Mouse (Mus musculus) liver (tissue): ENCODE results near the gene Pknox1.

Experiments used
- DNase-seq: peaks from one replicate; pipeline ENCODE4 v3.0.0-alpha.2; 2020; ENCODE audit warnings: mixed read lengths

Pknox1 gene

GRCm38 (mm10) chr17:31556253-31556652 is 8.3 kb upstream of the Pknox1 start:
- no peak for DNase-seq

GRCm38 (mm10) chr17:31557124-31557880 is 7.2 kb upstream of the Pknox1 start:
- DNase-seq: no peak

- no peak for DNase-seq
Measured at GRCm38 (mm10) chr17:31557947-31558542, 6.5 kb upstream of the Pknox1 start.

GRCm38 (mm10) chr17:31559021-31559789 is 5.3 kb upstream of the Pknox1 start:
- no peak for DNase-seq

DNA sequence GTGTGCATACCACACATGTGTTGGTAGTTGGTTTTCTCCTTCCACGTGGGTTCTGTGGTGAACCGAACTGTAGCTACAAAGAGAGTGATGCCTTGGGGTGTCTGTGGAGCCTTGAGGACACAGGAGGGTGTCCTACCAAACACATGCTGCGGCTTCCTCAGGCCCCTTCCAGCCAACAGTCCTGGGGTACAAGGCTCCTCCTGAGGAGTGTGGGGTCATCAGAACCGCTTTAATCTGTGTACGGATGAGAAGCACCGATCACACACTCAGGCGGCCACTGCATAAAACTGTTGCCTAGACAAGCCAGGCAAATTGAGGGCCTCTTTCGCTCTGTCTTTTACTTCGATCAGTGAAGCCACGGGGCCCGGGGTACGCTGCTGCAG is 911 bp upstream of the Pknox1 start:
- peak; percentile 56 for DNase-seq

- no peak for DNase-seq
Measured at GRCm38 (mm10) chr17:31564858-31565140, 265 bp downstream of the Pknox1 start.

DNA sequence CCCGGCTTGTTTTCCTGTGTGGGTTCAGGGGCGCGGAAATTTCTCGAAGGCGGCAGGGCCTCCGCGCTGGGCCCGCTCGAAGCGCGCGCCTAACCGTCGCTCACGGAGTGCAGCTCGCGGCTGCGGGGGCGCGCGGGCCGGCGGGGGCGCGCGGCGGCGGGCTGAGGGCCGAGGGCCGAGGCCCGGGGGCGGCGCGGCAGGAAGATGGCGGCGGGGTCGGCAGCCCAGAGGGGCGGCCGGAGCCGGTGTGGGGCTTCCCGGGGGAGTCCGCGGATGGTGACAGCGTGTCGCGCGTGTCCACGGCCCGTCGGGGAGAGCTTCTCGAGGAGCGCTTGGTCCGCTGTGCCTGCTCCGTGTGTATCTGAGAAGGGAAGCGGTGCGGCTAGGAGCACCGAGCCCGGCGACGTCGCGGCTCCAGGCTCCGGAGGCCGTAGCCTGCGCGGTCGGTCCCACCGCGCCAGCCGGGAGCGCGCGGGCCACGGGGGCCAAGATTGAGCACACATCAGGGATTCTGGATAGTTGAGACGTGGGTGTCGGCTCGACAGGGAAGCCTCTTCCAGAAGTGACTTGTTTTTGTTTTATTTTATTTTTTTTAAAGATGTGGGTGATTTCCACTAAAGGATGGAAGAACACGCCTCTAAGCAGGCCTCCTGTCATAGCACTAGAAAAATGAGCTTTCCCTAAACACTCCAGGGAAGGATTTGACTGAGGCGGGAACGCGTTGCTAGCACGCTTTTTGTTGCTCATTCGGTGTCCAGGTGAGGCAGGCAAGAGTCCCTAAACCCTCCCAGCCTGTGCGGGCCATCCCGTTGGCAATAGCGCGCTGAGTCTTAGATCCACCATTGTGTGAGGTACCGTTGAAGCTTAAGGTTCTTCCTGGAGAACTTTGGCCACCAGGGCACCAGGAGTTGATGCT is 865 bp downstream of the Pknox1 start:
- peak; percentile 78 for DNase-seq

DNA sequence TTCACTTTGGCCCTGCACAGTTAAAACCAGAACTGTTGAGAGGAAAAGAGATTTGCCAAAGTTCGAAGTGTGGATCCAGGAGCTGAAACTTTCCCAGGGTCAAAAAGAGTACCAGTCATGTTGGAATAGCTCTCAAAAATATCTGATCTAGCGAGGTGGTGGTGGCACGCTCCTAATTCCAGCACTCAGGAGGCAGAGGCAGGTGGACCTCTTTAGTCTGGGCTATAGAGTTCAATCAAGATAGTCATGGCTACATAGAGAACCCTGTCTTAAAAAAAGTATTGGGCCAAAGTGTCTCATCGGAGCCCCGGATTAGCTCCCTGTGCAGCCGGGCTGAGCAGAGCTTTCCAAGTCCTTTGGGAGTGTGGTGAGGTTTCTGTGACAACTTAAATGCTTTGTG is 1.7 kb downstream of the Pknox1 start:
- DNase-seq: no peak

DNA sequence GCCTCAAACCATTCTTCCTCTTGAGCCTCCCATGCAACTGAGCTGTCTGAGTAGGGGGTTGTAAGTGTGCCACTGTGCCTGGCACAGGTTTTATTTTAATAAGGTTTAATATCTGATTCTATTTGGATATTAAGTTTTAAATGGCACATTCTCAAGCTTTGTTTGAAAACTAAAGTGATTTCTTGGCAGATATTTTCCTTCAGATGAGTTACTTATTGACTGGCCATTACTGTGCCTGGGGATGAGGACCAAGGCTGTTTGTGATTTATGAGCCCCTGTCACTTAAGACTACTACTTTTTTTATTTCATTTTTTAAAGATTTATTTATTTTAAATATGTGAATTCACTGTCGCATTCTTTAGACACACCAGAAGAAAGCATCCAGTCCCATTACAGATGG is 5.2 kb downstream of the Pknox1 start:
- DNase-seq: no peak

GRCm38 (mm10) chr17:31570321-31570925 is 5.9 kb downstream of the Pknox1 start:
- peak; percentile 49 for DNase-seq

DNA sequence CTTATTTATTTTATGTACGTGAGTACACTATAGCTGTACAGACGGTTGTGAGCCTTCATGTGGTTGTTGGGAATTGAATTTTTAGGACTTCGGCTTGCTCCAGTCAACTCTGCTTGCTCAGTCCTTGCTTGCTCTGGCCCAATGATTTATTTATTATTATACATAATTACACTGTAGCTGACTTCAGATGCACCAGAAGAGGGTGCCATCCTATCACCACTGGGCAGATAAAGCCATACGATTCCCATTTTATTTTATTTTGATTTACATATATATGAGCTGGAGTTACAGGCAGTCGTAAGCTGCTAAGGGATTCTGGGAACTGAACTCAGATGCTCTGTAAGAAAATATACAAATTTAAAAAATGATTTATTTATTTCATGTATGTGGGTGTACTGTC is 7.2 kb downstream of the Pknox1 start:
- DNase-seq: no peak

DNA sequence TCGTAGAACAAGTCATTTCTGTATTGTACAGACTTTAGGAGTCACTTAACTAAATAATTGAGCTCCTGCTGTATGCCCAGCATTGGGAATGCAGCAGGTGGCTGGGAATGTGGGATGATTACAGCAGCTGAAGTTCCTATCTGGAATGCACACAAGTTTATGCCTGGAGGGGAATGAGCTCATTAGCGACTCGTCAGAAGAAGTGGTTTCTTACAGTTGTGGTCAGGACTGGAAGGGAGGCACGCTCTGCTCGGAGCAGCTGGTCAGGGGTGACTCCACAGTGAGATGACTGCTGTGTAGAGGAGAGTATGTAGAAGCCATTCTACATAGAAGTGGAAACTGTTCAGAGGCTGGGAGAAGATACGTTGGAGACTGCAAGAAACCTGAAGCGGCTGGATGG is 10.1 kb downstream of the Pknox1 start:
- DNase-seq: no peak

DNA sequence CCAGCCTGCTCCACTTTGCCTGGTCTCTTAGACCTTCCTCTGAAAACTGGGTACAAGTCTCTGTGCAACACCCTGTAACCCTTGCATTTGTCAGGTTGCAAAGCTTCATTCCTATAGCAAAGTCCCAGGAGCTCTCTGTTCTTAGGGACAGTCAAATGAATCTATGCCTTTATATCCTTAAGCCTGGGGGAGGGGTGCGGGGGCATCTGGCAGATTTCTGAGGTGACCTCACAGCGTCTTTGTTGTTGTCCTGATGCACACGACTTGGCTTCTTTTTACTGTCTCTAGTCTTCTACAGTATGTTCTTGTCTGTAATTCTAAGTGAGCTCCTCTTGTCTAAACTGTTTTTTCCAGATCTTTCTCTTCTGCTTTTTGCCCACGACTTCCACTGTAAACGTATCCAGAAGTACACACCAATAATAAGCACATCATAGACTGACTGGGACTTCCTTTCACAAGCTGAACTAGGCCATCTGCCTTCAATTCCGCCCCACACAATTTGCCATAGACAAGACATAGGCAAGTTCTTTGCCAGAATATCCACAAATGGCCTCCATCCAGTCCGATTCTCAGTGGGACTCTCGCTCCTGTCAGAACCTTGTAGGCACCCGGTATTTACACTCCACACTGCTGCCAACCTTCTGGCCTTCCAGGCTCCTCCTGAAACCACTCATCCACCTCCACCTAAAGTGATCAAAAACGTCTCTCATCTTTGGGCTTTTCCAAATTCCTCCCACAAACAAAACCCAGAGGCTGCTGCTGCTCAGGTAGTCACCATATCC is 12.1 kb downstream of the Pknox1 start:
- DNase-seq: no peak

GRCm38 (mm10) chr17:31580344-31580743 is 15.8 kb downstream of the Pknox1 start:
- no peak for DNase-seq

- DNase-seq: no peak
Measured at GRCm38 (mm10) chr17:31583185-31583584, 18.7 kb downstream of the Pknox1 start.

DNA sequence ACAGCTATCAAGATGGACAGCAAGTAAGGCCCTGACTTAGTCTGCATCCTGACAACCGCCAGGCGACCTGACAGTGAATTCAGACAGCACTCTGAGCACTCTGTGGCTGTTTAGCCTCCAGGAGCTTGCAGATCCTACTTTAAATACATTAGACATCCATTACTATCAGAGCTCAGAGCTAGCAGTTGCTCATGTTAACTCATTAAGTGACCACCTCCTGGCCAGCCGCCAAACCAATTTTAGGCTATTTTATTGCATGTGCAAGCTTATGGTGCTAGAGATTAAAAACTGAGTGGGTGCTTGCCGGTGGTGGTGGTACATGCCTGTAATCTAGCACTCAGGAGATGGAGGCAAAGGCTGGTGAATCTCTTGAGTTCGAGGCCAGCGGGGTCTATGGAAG is 19.2 kb downstream of the Pknox1 start:
- no peak for DNase-seq

- no peak for DNase-seq
Measured at GRCm38 (mm10) chr17:31588115-31588514, 23.6 kb downstream of the Pknox1 start.

DNA sequence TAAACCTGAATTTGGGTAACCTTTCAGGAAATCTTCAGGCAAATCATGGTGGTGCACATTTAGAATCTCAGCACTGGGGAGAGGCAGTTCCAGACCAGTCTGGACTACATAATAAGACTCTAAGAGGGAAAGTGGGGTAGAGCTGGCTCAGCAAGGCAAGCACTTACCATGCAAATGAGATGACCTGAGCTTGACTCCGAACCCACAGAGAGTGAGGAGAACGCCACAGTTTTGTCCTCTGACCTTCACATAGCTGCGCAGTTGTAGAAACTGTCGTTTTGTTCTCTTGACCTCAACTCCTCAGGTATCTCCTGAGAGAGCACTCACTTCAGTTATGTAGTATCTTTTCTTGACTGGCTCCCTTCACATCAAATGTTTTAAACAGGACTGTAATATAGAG is 24.2 kb downstream of the Pknox1 start:
- no peak for DNase-seq

DNA sequence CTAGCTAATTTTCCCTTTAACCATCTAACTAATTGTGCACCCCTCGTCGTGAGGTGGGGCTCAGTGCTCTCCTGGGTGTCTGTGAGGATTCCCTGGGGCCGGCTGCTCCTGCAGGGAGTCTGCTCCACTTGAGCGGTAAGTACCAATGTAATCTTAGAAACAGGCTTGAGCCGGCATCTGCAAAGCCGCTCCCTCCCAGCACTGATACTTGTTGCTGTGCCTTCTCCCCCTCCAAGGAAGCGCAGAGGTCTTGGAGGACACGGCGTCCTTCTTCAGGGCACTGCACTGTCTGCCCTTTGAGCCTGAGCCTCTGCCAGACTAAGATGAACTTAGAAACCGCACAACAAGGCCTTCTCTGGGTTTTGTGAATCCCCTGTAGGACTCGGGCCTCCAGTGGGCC is 26.3 kb downstream of the Pknox1 start:
- no peak for DNase-seq

GRCm38 (mm10) chr17:31594590-31594989 is 30.1 kb downstream of the Pknox1 start:
- DNase-seq: no peak

- no peak for DNase-seq
Measured at GRCm38 (mm10) chr17:31595077-31595476, 30.5 kb downstream of the Pknox1 start.

DNA sequence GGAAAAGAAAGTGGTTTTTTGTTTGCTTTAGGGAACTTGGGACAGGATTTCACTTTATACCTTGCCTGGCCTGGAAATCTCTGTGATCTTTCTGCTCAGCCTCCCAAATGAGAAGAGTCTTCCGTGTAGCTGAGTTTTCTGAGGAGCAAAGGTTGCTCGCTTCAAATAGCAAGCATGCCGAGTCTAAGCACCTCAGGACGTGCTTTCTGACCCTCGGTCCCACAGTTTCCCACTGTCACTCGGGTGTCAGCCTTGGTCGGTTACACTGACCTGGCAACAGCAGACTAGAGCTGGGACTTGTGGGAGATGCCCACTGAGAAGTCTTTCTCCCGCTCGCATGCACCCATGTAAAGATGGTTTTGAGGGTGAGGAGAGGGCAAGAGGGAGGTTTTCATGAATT is 33.4 kb downstream of the Pknox1 start:
- no peak for DNase-seq
